Mouse (Mus musculus) olfactory bulb, adult 2 months (tissue): ENCODE results near the gene Actc1.

Experiments
- CTCF ChIP-seq: fragments of 200-500 bp; IDR thresholded peaks from 2 replicates; pipeline ENCODE4 v1.5.1; 2012; ENCODE audit warnings: low read depth, mild to moderate bottlenecking, low read length, moderate library complexity; ENCODE audit not compliant: insufficient read depth
- POLR2A ChIP-seq: fragments of 200-500 bp; IDR thresholded peaks from 2 replicates; pipeline ENCODE4 v1.6.1; 2012; ENCODE audit warnings: mild to moderate bottlenecking, low read depth, low read length, moderate library complexity; ENCODE audit not compliant: insufficient read depth

GRCm38 (mm10) chr2:114051871-114052241 lies 1.5 kb downstream of the Actc1 start:
- TF ChIP-seq CTCF (no peak), POLR2A (no peak)
